Comparison of ENCODE assay signal across 8 mouse cellular contexts in genomic region chr14:51984247-51985231, GRCm38 (mm10). TPM values are rescaled to one million over a fixed set of nuclear protein-coding genes. Genes with fewer than 3 reads are reported as not detected.
A peak's percentile ranks its signal among the peaks of the same experiment; 100 is the strongest.
DNase-seq lines count a peak whose midpoint lies in the region; ATAC-seq lines count a peak whose summit lies in the region.

Arhgef40 (plus strand) TSS chr14:51984719.

- H3K27ac ChIP-seq in forebrain, embryonic 14.5 days (ENCODE audit: low read depth, low read length), result peak within 1 kb of the TSS; percentile 89

- H3K27me3 ChIP-seq in forebrain, embryonic 14.5 days (replicated peaks; ENCODE audit: control insufficient read depth, insufficient read depth, low read length), result no peaks in the 10 kb centered on the region

- 1% methylated on average over 56 of the region's 74 CpGs for WGBS in forebrain, embryonic 14.5 days

- peak within 1 kb of the TSS; percentile 97 for H3K4me2 ChIP-seq in forebrain, embryonic 14.5 days (ENCODE audit: low read length)

- intact Hi-C loops in heart, postnatal 36 days (cut with DNase I), result loop anchor here (2.0 to 5.0 kb wide), 4 partner anchors 38 to 213 kb away; partner anchors contain the start of gene Supt16

- peaks cover 24% of the 10 kb centered on the region for H3K36me3 ChIP-seq in forebrain, embryonic 14.5 days (ENCODE audit: control insufficient read depth, insufficient read depth, low read length)

- peak; percentile 83 for DNase-seq in NIH3T3 (ENCODE audit: low read depth)
- peak; percentile 65 for DNase-seq in cerebellum, adult 11-12 months
- peak; percentile 88 for DNase-seq in forebrain, embryonic 14.5 days (ENCODE audit: low spot score)
- DNase-seq in heart, postnatal 36 days, result peak; percentile 79 to 85
- peak; percentile 81 to 88 for DNase-seq in layer of hippocampus, postnatal 10 days (ENCODE audit: low spot score in 2 of 2)
- DNase-seq in lung, postnatal 14 days, result peak; percentile 79
- DNase-seq in retina, embryonic 14.5 days (ENCODE audit: low spot score), result peak; percentile 79
- DNase-seq in urinary bladder, postnatal 25 days (ENCODE audit: low spot score), result peak; percentile 71

- peaks cover 14% of the 10 kb centered on the region; the same call in 1 of the 2 replicates for H3K4me1 ChIP-seq in forebrain, embryonic 14.5 days (ENCODE audit: control insufficient read depth, insufficient read depth, low read length)

- peak within 1 kb of the TSS; percentile 87 for H3K9ac ChIP-seq in forebrain, embryonic 14.5 days (ENCODE audit: low read length)

- no peaks in the 10 kb centered on the region for H3K9me3 ChIP-seq in forebrain, embryonic 14.5 days (replicated peaks; ENCODE audit: control insufficient read depth, low read length)

- ATAC-seq in forebrain, embryonic 14.5 days, result peak; percentile 91

- H3K4me3 ChIP-seq in forebrain, embryonic 14.5 days (ENCODE audit: low read depth, low read length), result peak within 1 kb of the TSS; percentile 70

RNA-seq across cellular contexts. Expression of gene Arhgef40, which starts in this region (rescaled TPM):
- 49.5 and 51.1 TPM in 2 replicates for polyA plus RNA-seq in forebrain, embryonic 14.5 days (2014; fragmentation: Nextera tagmentation; extraction: Ambion mirVana)
- 10 to 100 TPM; 30.3 to 34.7 TPM for total RNA-seq in heart, postnatal 36 days (2021)
- total RNA-seq in layer of hippocampus, postnatal 10 days (2021), result 10 to 100 TPM; 53.4 to 59.6 TPM

Comparison
In these comparisons a context has a peak if more than half of its experiments do, and no peak if none do; other contexts are left out.
1. Peak in every context shown above with its lines: DNase-seq, ATAC-seq, H3K4me3 ChIP-seq and H3K27ac ChIP-seq.